Mouse (Mus musculus) hindbrain, embryonic 16.5 days (tissue): ENCODE measurements around the gene A930004D18Rik. TPM values are rescaled to one million over a fixed set of nuclear protein-coding genes. Genes with fewer than 3 reads are reported as not detected.
A peak's percentile ranks its signal among the peaks of the same experiment; 100 is the strongest.

ENCODE experiments used
- ATAC-seq: fragments of 200-750 bp; cut with Nextera tagmentation; 2 replicates; pipeline ENCODE4 v1.8.0; 2017; ENCODE audit warnings: moderate TSS enrichment, moderate library complexity
- H3K27ac ChIP-seq: fragments of 300-500 bp; sonication (generic); 2 replicates; pipeline ENCODE4 v1.5.1; 2014; ENCODE audit warnings: low read depth, mild to moderate bottlenecking, control low read depth, low read length, moderate library complexity
- H3K27me3 ChIP-seq: fragments of 300-500 bp; sonication (generic); replicated peaks from 2 replicates; pipeline ENCODE4 v1.6.1; 2014; ENCODE audit warnings: low read length; ENCODE audit not compliant: control insufficient read depth, insufficient read depth
- H3K36me3 ChIP-seq: fragments of 300-500 bp; sonication (generic); 2 replicates; pipeline ENCODE4 v1.6.1; 2014; ENCODE audit warnings: mild to moderate bottlenecking, low read length, moderate library complexity, mixed read lengths; ENCODE audit not compliant: control insufficient read depth, insufficient read depth
- H3K4me1 ChIP-seq: fragments of 300-500 bp; sonication (generic); 2 replicates; pipeline ENCODE4 v1.6.1; 2014; ENCODE audit warnings: low read depth, low read length; ENCODE audit not compliant: control insufficient read depth, insufficient read depth
- H3K4me2 ChIP-seq: fragments of 300-500 bp; sonication (generic); 2 replicates; pipeline ENCODE4 v1.6.1; 2014; ENCODE audit warnings: mild to moderate bottlenecking, low read length, control low read depth, moderate library complexity
- H3K4me3 ChIP-seq: fragments of 300-500 bp; sonication (generic); 2 replicates; pipeline ENCODE4 v1.5.1; 2014; ENCODE audit warnings: mild to moderate bottlenecking, low read length, control low read depth, moderate library complexity
- H3K9ac ChIP-seq: fragments of 300-500 bp; sonication (generic); 2 replicates; pipeline ENCODE4 v1.6.1; 2014; ENCODE audit warnings: low read depth, mild to moderate bottlenecking, control low read depth, low read length, moderate library complexity
- H3K9me3 ChIP-seq: fragments of 300-500 bp; sonication (generic); 2 replicates; pipeline ENCODE4 v1.6.1; 2014; ENCODE audit warnings: mild to moderate bottlenecking, low read length, moderate library complexity; ENCODE audit not compliant: control insufficient read depth
- WGBS: fragments of 180-500 bp; shearing (Covaris S2); extraction: QIAGEN DNeasy Blood & Tissue Kit; methylation state at CpG from one replicate; pipeline ENCODE4 v1.1.7; 2014; 5-methylcytosine and 5-hydroxymethylcytosine counted together
- polyA plus RNA-seq: library from polyadenylated mRNA; unstranded; fragments of >200 nt; fragmentation: Nextera tagmentation; extraction: Ambion mirVana; gene quantifications from 2 replicates; pipeline ENCODE4 v1.2.1, GENCODE M21; 2015

Gene A930004D18Rik
- polyA plus RNA-seq, 1 experiment from 2014 or later, result 8.2 TPM

DNA sequence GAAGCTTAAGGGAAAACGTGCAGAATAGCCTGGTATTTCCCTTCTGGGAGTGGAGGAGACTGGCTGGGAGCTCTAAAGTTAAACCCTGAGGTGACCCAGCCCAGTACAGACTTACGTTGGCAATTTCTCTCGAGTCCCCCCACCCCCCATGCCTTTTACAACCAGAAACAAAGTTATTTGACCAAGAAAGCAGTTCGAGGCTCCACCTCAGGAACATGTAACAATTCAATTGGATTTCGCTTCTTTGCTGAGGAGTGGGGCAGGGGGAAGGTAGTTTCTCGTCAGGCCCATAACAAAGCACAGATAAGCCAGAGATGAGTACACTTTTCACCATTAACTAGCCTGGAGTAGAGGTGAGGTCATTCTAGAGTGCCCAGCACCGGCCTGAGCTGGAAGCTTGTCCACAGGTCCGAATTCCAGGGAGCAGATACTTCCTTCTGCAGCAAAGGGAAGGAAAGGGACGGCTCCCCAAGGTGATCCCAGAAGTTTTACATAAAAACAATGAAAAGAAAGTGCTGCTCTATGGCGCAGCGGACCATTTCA lies 11.8 kb upstream of the A930004D18Rik start:
- H3K36me3 ChIP-seq, result no peaks in the 10 kb centered on the region
- H3K4me1 ChIP-seq, result peaks cover 15% of the 10 kb centered on the region
- 5% methylated on average over 11 of the region's 11 CpGs for WGBS
- H3K9me3 ChIP-seq, result no peaks in the 10 kb centered on the region
- H3K27me3 ChIP-seq, result no peaks in the 10 kb centered on the region
- peak overlapping the region; percentile 88 for H3K4me3 ChIP-seq
- peak overlapping the region; percentile 70 for H3K4me2 ChIP-seq
- H3K9ac ChIP-seq, result peak overlapping the region; percentile 39
- peak overlapping the region; percentile 81 for H3K27ac ChIP-seq
- ATAC-seq, result 0 out of 2 replicates have a peak, but pooled peaks have one; percentile 19

DNA sequence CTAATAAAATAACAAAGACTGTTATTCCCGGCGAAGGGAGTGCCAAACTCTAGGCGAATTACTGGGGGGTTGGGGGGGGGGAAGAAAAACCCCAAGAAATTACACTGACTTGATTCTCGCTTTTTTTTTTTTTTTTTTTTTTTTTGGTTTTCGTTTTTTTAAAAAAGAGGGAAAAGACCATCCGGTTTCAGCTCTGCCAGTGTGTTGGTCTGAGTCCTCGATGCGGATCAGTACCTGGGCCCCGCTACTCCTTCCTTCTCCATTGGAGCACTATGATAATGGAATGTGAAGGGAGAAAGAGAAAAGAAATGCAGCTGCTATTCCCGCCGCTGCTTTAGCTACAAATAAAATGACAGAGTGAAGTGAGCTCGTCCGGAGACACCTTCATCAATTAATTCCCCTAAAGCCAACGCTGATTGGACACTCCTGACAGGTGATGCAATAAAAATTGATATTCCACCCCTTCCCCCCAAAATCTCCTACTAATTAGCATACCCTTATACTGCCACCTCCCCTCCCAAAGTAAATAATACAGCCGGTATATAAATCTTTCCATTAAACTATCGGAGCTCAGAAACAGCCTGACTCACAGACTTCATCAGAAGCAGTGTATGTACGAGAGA lies 11.0 kb upstream of the A930004D18Rik start, which contains the start of gene Skida1:
Gene Skida1, minus strand, starts transcription at position 599 of the 623 bp plus-strand sequence.
- WGBS, result under 1% methylated on average over 17 of the region's 17 CpGs
- Histone ChIP-seq H3K4me1 (peaks cover 16% of the 10 kb centered on the region), H3K9me3 (no peaks in the 10 kb centered on the region), H3K27me3 (no peaks in the 10 kb centered on the region), H3K36me3 (no peaks in the 10 kb centered on the region), H3K9ac (peak within 1 kb of the TSS; percentile 99), H3K4me3 (peak within 1 kb of the TSS; percentile 88), H3K27ac (peak within 1 kb of the TSS; percentile 99), H3K4me2 (peak within 1 kb of the TSS; percentile 70)
- peak; percentile 71 for ATAC-seq

DNA sequence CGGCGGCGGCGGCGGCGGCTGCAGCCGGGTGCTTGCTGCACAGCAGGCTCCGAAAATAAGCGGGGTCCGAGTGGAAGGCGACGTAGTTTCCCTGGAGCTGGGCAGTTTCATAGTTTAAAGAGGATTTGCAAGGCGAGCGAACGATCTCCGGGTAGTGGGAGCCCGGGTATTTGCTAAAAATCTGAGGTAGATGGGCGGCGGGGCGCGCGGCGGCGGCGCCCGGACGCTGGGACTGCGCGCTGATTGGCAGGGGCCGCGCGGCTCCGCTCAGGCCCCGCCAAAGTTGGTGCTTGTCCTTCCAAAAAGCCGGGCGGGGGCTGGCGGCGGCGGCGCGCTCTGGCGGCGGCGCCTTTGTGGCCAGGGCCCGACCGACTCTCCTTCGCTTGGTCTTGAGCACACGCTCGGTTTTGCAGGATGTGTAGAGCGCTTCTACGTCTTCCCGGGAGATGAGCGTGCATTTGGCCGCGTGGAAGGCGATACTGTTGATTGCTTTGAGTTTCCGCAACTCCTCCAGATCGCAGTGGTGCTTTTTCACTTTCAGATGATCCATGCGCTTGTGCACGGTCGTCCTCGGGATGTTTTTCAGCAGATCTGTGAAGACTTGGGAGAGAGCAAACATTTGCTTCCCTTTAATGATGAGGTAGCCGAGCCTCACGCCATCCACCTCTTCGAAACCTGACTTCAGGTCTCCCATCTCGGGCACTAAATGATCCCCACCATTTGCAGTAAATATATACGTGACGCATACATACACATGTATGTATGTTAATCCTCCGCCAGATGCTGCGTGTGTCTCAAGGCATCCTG lies 10.3 kb upstream of the A930004D18Rik start:
- peak overlapping the region; percentile 99 for H3K27ac ChIP-seq
- H3K9me3 ChIP-seq, result no peaks in the 10 kb centered on the region
- ATAC-seq, result peak; percentile 73
- H3K27me3 ChIP-seq, result no peaks in the 10 kb centered on the region
- peaks cover 15% of the 10 kb centered on the region for H3K4me1 ChIP-seq
- peak overlapping the region; percentile 70 for H3K4me2 ChIP-seq
- WGBS, result 0% methylated on average over 64 of the region's 70 CpGs
- H3K36me3 ChIP-seq, result no peaks in the 10 kb centered on the region
- H3K4me3 ChIP-seq, result peak overlapping the region; percentile 88
- peak overlapping the region; percentile 99 for H3K9ac ChIP-seq

DNA sequence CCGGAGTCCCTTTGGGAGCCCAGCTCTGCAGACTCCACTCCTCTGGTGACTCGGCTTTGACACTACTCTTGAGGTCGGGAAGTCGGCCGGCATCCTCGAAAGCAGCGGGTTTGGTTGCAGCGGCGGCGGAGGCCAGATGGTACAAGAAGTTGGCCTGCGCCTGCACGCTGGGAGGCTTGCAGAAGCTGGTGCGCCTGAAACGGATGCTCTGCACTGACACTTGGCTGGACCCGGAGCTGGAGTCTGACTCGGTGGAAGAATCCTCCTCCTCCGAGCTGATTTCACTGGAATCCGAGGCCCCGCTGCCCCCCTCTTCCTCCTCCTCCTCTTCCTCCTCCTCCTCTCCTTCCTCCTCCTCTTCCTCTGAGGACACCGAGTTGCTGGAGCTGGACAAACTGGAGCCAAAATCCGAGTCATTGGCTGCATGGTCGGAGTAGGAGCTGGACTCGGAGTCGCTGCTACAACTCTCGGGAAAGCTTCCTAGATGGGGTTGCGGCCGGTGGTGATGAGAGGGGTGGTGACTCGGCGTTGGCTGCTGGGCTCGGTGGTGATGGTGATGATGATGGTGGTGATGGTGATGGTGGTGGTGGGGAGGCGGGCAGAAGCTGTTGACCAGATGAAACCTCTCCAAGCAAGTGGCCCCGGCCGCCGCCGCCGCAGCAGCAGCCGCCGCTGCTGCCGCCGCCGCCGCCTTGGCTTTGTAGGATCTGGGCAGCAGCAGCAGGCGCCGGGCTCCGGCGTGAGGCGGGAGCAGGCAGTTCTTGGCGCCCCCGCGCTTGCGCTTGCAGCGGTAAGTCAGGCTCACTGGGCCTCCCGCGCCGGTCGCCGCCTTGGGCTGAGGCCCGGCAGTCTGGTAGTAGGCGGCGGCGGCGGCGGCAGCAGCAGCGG lies 9.5 kb upstream of the A930004D18Rik start:
- Histone ChIP-seq H3K4me2 (peak overlapping the region; percentile 70), H3K27me3 (no peaks in the 10 kb centered on the region), H3K9ac (peak overlapping the region; percentile 99), H3K4me3 (peak overlapping the region; percentile 88), H3K27ac (peak overlapping the region; percentile 99), H3K36me3 (no peaks in the 10 kb centered on the region), H3K9me3 (no peaks in the 10 kb centered on the region), H3K4me1 (peaks cover 15% of the 10 kb centered on the region)
- peak; percentile 38 for ATAC-seq
- under 1% methylated on average over 51 of the region's 64 CpGs for WGBS

DNA sequence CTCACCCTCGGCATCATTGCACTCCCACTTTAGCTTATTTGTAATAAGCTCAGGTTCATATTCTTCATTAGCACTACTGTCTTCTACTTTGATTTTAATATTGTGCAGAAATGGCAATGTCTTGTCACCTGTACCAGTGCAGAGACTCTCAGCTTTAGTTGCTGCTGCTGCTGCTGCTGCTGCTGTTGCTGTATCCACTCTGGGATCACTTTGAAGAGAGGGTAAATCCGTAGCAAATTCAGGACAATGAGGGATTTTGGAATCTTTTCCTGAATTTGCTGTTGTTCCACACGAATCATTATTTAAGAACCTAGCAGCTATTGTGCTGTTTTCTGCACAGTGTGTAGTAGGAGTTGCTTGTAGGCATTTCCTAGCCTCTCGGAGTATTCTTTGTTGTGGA lies 8.6 kb upstream of the A930004D18Rik start:
- Histone ChIP-seq H3K4me1 (peaks cover 21% of the 10 kb centered on the region), H3K9me3 (no peaks in the 10 kb centered on the region), H3K27me3 (no peaks in the 10 kb centered on the region), H3K36me3 (no peaks in the 10 kb centered on the region), H3K9ac (peak overlapping the region; percentile 99), H3K4me2 (peak overlapping the region; percentile 70), H3K4me3 (peak overlapping the region; percentile 88), H3K27ac (peak overlapping the region; percentile 99)
- ATAC-seq, result no peak
- WGBS, result 0% methylated on average over 4 of the region's 4 CpGs

DNA sequence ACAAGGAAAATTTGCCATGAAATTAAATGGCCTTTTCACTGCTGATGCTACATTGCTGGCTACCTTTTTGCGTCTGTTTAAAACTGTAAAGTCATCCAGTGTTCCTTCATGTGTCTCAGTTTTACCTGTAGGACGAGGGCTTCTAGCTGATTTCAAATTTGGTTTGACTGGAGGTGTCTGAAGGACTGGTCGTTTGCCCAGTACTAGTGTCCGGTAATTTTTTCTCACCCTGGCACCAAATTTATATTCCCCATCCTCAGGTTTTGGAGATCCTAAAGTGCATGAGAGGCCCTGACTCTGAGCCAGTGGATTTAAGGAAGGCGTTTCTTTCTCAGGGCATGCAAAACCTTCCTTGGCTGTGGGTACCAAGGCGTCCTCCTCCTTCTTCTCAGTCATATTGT lies 8.2 kb upstream of the A930004D18Rik start:
- 3% methylated on average over 6 of the region's 6 CpGs for WGBS
- peak overlapping the region; percentile 70 for H3K4me2 ChIP-seq
- H3K9me3 ChIP-seq, result no peaks in the 10 kb centered on the region
- no peaks in the 10 kb centered on the region for H3K36me3 ChIP-seq
- H3K27ac ChIP-seq, result peak overlapping the region; percentile 99; the same call in 1 of the 2 replicates
- H3K4me1 ChIP-seq, result peaks cover 25% of the 10 kb centered on the region
- H3K9ac ChIP-seq, result peak overlapping the region; percentile 99
- H3K4me3 ChIP-seq, result peak overlapping the region; percentile 88
- H3K27me3 ChIP-seq, result no peaks in the 10 kb centered on the region
- no peak for ATAC-seq

DNA sequence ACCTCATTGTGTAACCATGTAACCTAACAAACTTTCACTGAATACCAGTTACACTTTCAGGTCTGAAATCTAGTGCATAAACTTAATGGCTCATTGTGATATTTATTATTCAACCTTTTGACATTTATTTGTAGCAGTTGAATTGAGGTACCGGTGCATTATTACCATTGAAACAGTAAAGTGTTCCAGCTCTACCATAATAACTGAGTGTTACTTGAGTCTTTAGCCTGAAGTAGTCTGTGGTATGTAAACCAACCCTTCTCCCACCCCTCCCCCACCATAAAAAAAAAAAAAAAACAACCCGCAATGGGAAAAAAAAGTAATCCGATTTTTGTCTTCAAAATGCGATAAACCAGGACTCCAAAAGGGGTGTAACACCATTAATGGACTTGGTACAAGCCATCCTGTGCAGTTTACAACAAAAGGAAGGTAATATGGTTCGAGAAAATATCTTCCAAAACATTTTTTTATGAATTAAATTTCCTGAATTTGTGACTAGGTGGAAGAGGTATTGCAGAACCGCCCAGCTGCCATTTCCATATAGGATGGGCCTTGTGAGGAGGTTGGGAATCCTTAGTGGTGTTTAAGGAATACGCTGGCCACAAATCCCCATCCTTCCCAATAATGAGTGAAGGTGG lies 7.7 kb upstream of the A930004D18Rik start:
- peak overlapping the region; percentile 70 for H3K4me2 ChIP-seq
- peaks cover 29% of the 10 kb centered on the region for H3K4me1 ChIP-seq
- peak overlapping the region; percentile 99; the same call in 1 of the 2 replicates for H3K27ac ChIP-seq
- no peaks in the 10 kb centered on the region for H3K9me3 ChIP-seq
- H3K9ac ChIP-seq, result peak overlapping the region; percentile 99
- H3K4me3 ChIP-seq, result peak overlapping the region; percentile 88
- 6% methylated on average over 7 of the region's 7 CpGs for WGBS
- no peak for ATAC-seq
- H3K36me3 ChIP-seq, result no peaks in the 10 kb centered on the region
- H3K27me3 ChIP-seq, result no peaks in the 10 kb centered on the region

DNA sequence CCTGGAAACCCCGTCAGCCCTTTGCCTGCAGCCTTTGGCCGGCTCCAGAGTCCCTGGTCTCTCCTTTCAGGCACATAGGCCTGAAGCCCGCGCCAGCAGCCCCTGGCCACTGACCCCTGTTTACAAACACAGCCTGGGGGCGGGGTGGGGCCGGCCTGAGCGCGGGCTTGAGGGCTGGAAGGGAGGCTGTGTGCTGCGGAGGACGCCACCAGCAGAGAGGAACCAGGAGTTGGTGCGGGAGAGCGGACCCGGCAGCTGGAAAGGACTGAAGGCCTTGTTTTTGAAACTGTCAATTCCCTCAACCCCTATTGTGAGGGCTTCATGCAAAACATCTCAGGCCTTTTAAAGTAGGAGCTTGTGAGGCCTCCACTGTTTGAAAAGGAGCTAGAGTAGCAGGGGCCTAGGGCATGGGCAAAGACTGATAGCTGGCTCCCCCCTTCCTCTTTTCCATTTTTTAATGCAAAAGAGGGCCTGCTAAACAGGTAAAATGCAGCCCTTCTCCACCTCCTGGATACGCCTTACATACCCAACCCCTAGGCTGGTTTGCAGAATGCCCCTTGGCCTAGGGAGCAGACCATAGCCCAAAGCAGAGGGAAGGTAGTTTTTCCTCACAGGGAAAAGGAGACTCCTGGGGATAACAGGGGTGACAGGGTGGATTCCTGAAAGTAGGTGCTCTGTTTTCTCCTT lies 3.8 kb upstream of the A930004D18Rik start:
- peak overlapping the region; percentile 17 for H3K4me3 ChIP-seq
- peak overlapping the region; percentile 76 for H3K27ac ChIP-seq
- 4% methylated on average over 14 of the region's 14 CpGs for WGBS
- no peaks in the 10 kb centered on the region for H3K9me3 ChIP-seq
- H3K36me3 ChIP-seq, result no peaks in the 10 kb centered on the region
- peak overlapping the region; percentile 66 for H3K9ac ChIP-seq
- H3K4me1 ChIP-seq, result peaks cover 29% of the 10 kb centered on the region
- no peaks in the 10 kb centered on the region for H3K27me3 ChIP-seq
- peak overlapping the region; percentile 68 for H3K4me2 ChIP-seq
- ATAC-seq, result peak; percentile 84
